Mouse (Mus musculus) CH12.LX (cell line): ENCODE results near the gene Ccdc85b.

Experiments
- CTCF ChIP-seq, 2 experiments: IDR thresholded peaks in 1 of 2; conservative IDR thresholded peaks in 1 of 2; 2 replicates each; pipeline ENCODE4 v1.5.1; 2011 to 2012; ENCODE audit warnings: low read depth in 2 of 2, low read length in 2 of 2, improper control_type of control experiment in 1 of 2, inconsistent platforms in 1 of 2, mild to moderate bottlenecking in 1 of 2, moderate library complexity in 1 of 2
- ETS1 ChIP-seq: conservative IDR thresholded peaks from 2 replicates; pipeline ENCODE4 v1.6.1; 2012; ENCODE audit warnings: low read depth, mild to moderate bottlenecking, inconsistent platforms, low read length, improper control_type of control experiment, moderate library complexity
- MAZ ChIP-seq: IDR thresholded peaks from 2 replicates; pipeline ENCODE4 v1.6.1; 2012; ENCODE audit warnings: low read depth, mild to moderate bottlenecking, inconsistent platforms, low read length, improper control_type of control experiment, moderate library complexity
- SIN3A ChIP-seq: IDR thresholded peaks from 2 replicates; pipeline ENCODE4 v1.6.1; 2012; ENCODE audit warnings: low read length, improper control_type of control experiment, inconsistent platforms
- USF1 ChIP-seq: IDR thresholded peaks from 2 replicates; pipeline ENCODE4 v1.6.1; 2014; ENCODE audit warnings: low read depth, mild to moderate bottlenecking, inconsistent platforms, low read length, improper control_type of control experiment
- ZKSCAN1 ChIP-seq: IDR thresholded peaks from 2 replicates; pipeline ENCODE4 v1.6.1; 2012; ENCODE audit warnings: low read depth, inconsistent platforms, low read length, improper control_type of control experiment, borderline replicate concordance

GRCm38 (mm10) chr19:5459019-5459418, 1.3 kb upstream of the Ccdc85b start:
- TF ChIP-seq CTCF (conservative IDR thresholded peaks at IDR 0.05 in 1 of 2, IDR thresholded peaks at IDR 0.05 in 1 of 2; ENCODE audit: low read depth in 2 of 2, low read length in 2 of 2) = no peak
- no peak for TF ChIP-seq MAZ
- TF ChIP-seq USF1 = no peak
- TF ChIP-seq SIN3A = no peak
- no peak for TF ChIP-seq ETS1
- TF ChIP-seq ZKSCAN1 = no peak
